Mouse (Mus musculus) lung, adult 2 months (tissue): ENCODE results near the gene Yipf4.

Source experiments
- CTCF ChIP-seq: fragments of 200-500 bp; IDR thresholded peaks from 2 replicates; pipeline ENCODE4 v1.5.1; 2011; ENCODE audit warnings: mild to moderate bottlenecking, low read length, control low read depth; ENCODE audit not compliant: insufficient read depth
- POLR2A ChIP-seq: fragments of 200-500 bp; IDR thresholded peaks from 2 replicates; pipeline ENCODE4 v1.6.1; 2011; ENCODE audit warnings: low read depth, mild to moderate bottlenecking, control low read depth, low read length, borderline replicate concordance; ENCODE audit errors: extremely low read depth

DNA sequence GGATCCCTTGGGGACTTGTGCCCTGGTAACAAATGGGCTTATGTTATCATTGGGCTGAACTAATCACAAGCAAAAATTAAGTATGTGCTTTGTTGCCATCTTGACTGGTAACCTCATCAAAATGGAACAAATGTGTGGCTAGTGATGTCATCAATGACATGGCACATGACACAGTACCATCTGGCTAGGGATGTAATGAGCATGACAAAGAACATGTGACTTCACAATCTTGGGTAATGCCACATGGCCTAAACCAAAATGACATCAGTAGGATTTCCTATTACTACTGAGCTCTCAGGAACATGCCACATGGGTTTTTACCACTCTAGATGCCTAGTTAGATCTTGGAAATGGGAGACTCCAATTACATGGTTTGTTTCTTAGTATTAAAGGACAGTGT, 11.8 kb downstream of the Yipf4 start:
- TF ChIP-seq POLR2A: no peak
- TF ChIP-seq CTCF: no peak
